Mouse (Mus musculus) cerebellum, adult 9-11 months (tissue): ENCODE results near the gene Gm11596.
"Not testable (repeated sequence)": the region's sequence is repeated elsewhere in the genome, so short reads cannot be mapped to it uniquely, and the experiment has no call there.

Source experiments
- DNase-seq: peaks from one replicate; pipeline ENCODE4 v3.0.0; 2022

Gene Gm11596

GRCm38 (mm10) chr11:99793367-99793766, at the start of gene Gm11596:
TSS of gene Gm11596 (minus strand) at chr11:99793467.
- no peak for DNase-seq

- DNase-seq, result no peak
Measured at GRCm38 (mm10) chr11:99842185-99842584, 48.9 kb upstream of the Gm11596 start.

- DNase-seq, result no peak
Measured at GRCm38 (mm10) chr11:99837966-99838365, 44.7 kb upstream of the Gm11596 start, which contains the start of gene 2300003K06Rik. TSS of gene 2300003K06Rik (minus strand) at chr11:99838066.

- not testable (repeated sequence) for DNase-seq
Measured at GRCm38 (mm10) chr11:99815566-99815965, 22.3 kb upstream of the Gm11596 start, which contains the start of gene Gm11564. TSS of gene Gm11564 (minus strand) at chr11:99815666.

GRCm38 (mm10) chr11:99809792-99810191, 16.5 kb upstream of the Gm11596 start, which contains the start of gene Krtap4-13:
TSS of gene Krtap4-13 (minus strand) at chr11:99809892.
- DNase-seq, result not testable (repeated sequence)

- DNase-seq, result not testable (repeated sequence)
Measured at GRCm38 (mm10) chr11:99804346-99804745, 11.1 kb upstream of the Gm11596 start, which contains the start of gene Gm11554. TSS of gene Gm11554 (minus strand) at chr11:99804446.

GRCm38 (mm10) chr11:99798832-99799231, 5.6 kb upstream of the Gm11596 start, which contains the start of gene Gm11569:
TSS of gene Gm11569 (minus strand) at chr11:99798932.
- not testable (repeated sequence) for DNase-seq

GRCm38 (mm10) chr11:99784900-99785299, 8.4 kb downstream of the Gm11596 start, which contains the start of gene Krtap4-9:
TSS of gene Krtap4-9 (plus strand) at chr11:99785200.
- not testable (repeated sequence) for DNase-seq

- DNase-seq, result no peak
Measured at GRCm38 (mm10) chr11:99780604-99781003, 12.7 kb downstream of the Gm11596 start, which contains the start of gene Krtap4-8. TSS of gene Krtap4-8 (minus strand) at chr11:99780704.

- DNase-seq, result no peak
Measured at GRCm38 (mm10) chr11:99778401-99778800, 14.9 kb downstream of the Gm11596 start.

- not testable (repeated sequence) for DNase-seq
Measured at GRCm38 (mm10) chr11:99772813-99773212, 20.5 kb downstream of the Gm11596 start, which contains the start of gene Gm11595. TSS of gene Gm11595 (minus strand) at chr11:99772913.

- no peak for DNase-seq
Measured at GRCm38 (mm10) chr11:99768410-99768809, 24.9 kb downstream of the Gm11596 start.

- DNase-seq, result no peak
Measured at GRCm38 (mm10) chr11:99758877-99759276, 34.4 kb downstream of the Gm11596 start.

- no peak for DNase-seq
Measured at GRCm38 (mm10) chr11:99743985-99744384, 49.3 kb downstream of the Gm11596 start.
